Mouse (Mus musculus) layer of hippocampus, adult 2 months (tissue): ENCODE results near the gene Ercc6. TPM values are rescaled to one million over a fixed set of nuclear protein-coding genes. Genes with fewer than 3 reads are reported as not detected.

Experiments used
- DNase-seq, 2 experiments: peaks; one replicate each; pipeline ENCODE4 v3.0.0; 2022; ENCODE audit warnings: low spot score in 2 of 2
- H3K27ac ChIP-seq: fragments of 200-600 bp; 2 replicates; pipeline ENCODE4 v1.8.1; 2022
- H3K4me3 ChIP-seq: fragments of 200-600 bp; 2 replicates; pipeline ENCODE4 v1.8.1; 2022; ENCODE audit warnings: mild to moderate bottlenecking
- CTCF ChIP-seq: fragments of 200-600 bp; conservative IDR thresholded peaks from 2 replicates; pipeline ENCODE4 v1.8.1; 2022; ENCODE audit warnings: antibody characterized with exemption, mild to moderate bottlenecking, moderate library complexity
- total RNA-seq, 2 experiments: library from RNA; stranded (reverse); gene quantifications; 2 replicates each; pipeline ENCODE4 v1.2.3; 2021

The Ercc6 gene
- total RNA-seq, 2 experiments from 2014 or later = 24.1 to 28.7 TPM

- DNase-seq = no peak
- no peak overlapping the region for H3K27ac ChIP-seq
- no peak overlapping the region for H3K4me3 ChIP-seq
- no peak for TF ChIP-seq CTCF
Measured at GRCm38 (mm10) chr14:32502764-32503688, 10.3 kb upstream of the Ercc6 start.

GRCm38 (mm10) chr14:32503897-32504296, 9.4 kb upstream of the Ercc6 start:
- no peak for DNase-seq
- H3K27ac ChIP-seq = no peak overlapping the region
- H3K4me3 ChIP-seq = no peak overlapping the region
- no peak for TF ChIP-seq CTCF

- H3K4me3 ChIP-seq = no peak overlapping the region
- DNase-seq = no peak
- no peak overlapping the region for H3K27ac ChIP-seq
- TF ChIP-seq CTCF = no peak
Measured at GRCm38 (mm10) chr14:32506329-32506728, 7.0 kb upstream of the Ercc6 start.

GRCm38 (mm10) chr14:32507216-32507615, 6.1 kb upstream of the Ercc6 start:
- no peak overlapping the region for H3K27ac ChIP-seq
- DNase-seq = no peak
- H3K4me3 ChIP-seq = no peak overlapping the region
- TF ChIP-seq CTCF = no peak

- no peak for DNase-seq
- H3K4me3 ChIP-seq = no peak overlapping the region
- no peak overlapping the region for H3K27ac ChIP-seq
- no peak for TF ChIP-seq CTCF
Measured at GRCm38 (mm10) chr14:32508105-32508835, 5.1 kb upstream of the Ercc6 start.

GRCm38 (mm10) chr14:32509443-32509961, 3.8 kb upstream of the Ercc6 start:
- Histone ChIP-seq H3K4me3 (no peak overlapping the region), H3K27ac (no peak overlapping the region)
- DNase-seq = no peak
- no peak for TF ChIP-seq CTCF

- no peak for DNase-seq
- H3K27ac ChIP-seq = peak overlapping the region; percentile 92
- TF ChIP-seq CTCF = no peak
- peak overlapping the region; percentile 94 for H3K4me3 ChIP-seq
Measured at GRCm38 (mm10) chr14:32512912-32513311, 409 bp upstream of the Ercc6 start.

GRCm38 (mm10) chr14:32516086-32516485, 2.8 kb downstream of the Ercc6 start:
- Histone ChIP-seq H3K4me3 (no peak overlapping the region), H3K27ac (no peak overlapping the region)
- DNase-seq = no peak
- TF ChIP-seq CTCF = no peak

- DNase-seq = no peak
- no peak overlapping the region for H3K27ac ChIP-seq
- TF ChIP-seq CTCF = no peak
- H3K4me3 ChIP-seq = no peak overlapping the region
Measured at GRCm38 (mm10) chr14:32518543-32518942, 5.2 kb downstream of the Ercc6 start.

- no peak for TF ChIP-seq CTCF
- Histone ChIP-seq H3K27ac (no peak overlapping the region), H3K4me3 (no peak overlapping the region)
- DNase-seq = no peak
Measured at GRCm38 (mm10) chr14:32520400-32520926, 7.1 kb downstream of the Ercc6 start.

GRCm38 (mm10) chr14:32522336-32522735, 9.0 kb downstream of the Ercc6 start:
- TF ChIP-seq CTCF = no peak
- no peak overlapping the region for H3K4me3 ChIP-seq
- no peak for DNase-seq
- peak overlapping the region; percentile 29 for H3K27ac ChIP-seq

- H3K27ac ChIP-seq = no peak overlapping the region
- H3K4me3 ChIP-seq = no peak overlapping the region
- DNase-seq = no peak
- TF ChIP-seq CTCF = no peak
Measured at GRCm38 (mm10) chr14:32524071-32524470, 10.8 kb downstream of the Ercc6 start.
